Mouse (Mus musculus) CH12.LX (cell line): Measurements from ENCODE around the gene Bcr. TPM values are rescaled to one million over a fixed set of nuclear protein-coding genes. Genes with fewer than 3 reads are reported as not detected.

Source experiments
- DNase-seq: peaks from one replicate; pipeline ENCODE4 v3.0.0-alpha.2; 2013; ENCODE audit errors: extremely low read depth
- H3K27ac ChIP-seq: 2 replicates; pipeline ENCODE4 v1.5.1; 2012; ENCODE audit warnings: low read depth, mild to moderate bottlenecking, control low read depth, moderate library complexity; ENCODE audit not compliant: insufficient read depth
- H3K27me3 ChIP-seq: replicated peaks from 2 replicates; pipeline ENCODE3; 2012; ENCODE audit warnings: inconsistent platforms
- H3K36me3 ChIP-seq, 2 experiments: replicated peaks in 1 of 2; 2 replicates each; pipeline versions ENCODE3 to v1.6.1; 2012; ENCODE audit warnings: inconsistent platforms in 1 of 2, low read length in 1 of 2, mild to moderate bottlenecking in 1 of 2, mixed read lengths in 1 of 2, moderate library complexity in 1 of 2; ENCODE audit not compliant: control insufficient read depth in 1 of 2, insufficient read depth in 1 of 2
- H3K4me1 ChIP-seq, 2 experiments: 2 replicates each; pipeline ENCODE4 v1.6.1; 2012; ENCODE audit warnings: inconsistent platforms in 1 of 2, moderate library complexity in 1 of 2; ENCODE audit not compliant: insufficient read depth in 2 of 2, control insufficient read depth in 1 of 2
- H3K4me2 ChIP-seq: 2 replicates; pipeline ENCODE4 v1.6.1; 2012; ENCODE audit warnings: low read depth, mild to moderate bottlenecking, control low read depth; ENCODE audit not compliant: poor library complexity, insufficient read depth, severe bottlenecking
- H3K4me3 ChIP-seq, 3 experiments: fragments of 150-350 bp in 1 of 3; sonication (generic) in 1 of 3; replicated peaks in 1 of 3; 2 replicates each; pipeline versions ENCODE3 to v1.5.1; 2011 to 2012; ENCODE audit warnings: low read depth in 2 of 3, low read length in 2 of 3, mild to moderate bottlenecking in 2 of 3, moderate library complexity in 2 of 3, control low read depth in 1 of 3, improper control_type of control experiment in 1 of 3, inconsistent platforms in 1 of 3, mixed read lengths in 1 of 3; ENCODE audit not compliant: poor library complexity in 1 of 3
- H3K79me2 ChIP-seq: replicated peaks from 2 replicates; pipeline ENCODE4 v1.6.1; 2012; ENCODE audit warnings: mild to moderate bottlenecking, moderate library complexity; ENCODE audit not compliant: control insufficient read depth, poor library complexity, insufficient read depth, severe bottlenecking; ENCODE audit errors: extremely low read depth
- H3K9ac ChIP-seq: 2 replicates; pipeline ENCODE4 v1.6.1; 2012; ENCODE audit warnings: low read depth, mild to moderate bottlenecking, control low read depth, moderate library complexity; ENCODE audit not compliant: insufficient read depth
- H3K9me3 ChIP-seq: replicated peaks from 2 replicates; pipeline ENCODE3; 2012; ENCODE audit warnings: low read length, inconsistent platforms, mixed read lengths
- BHLHE40 ChIP-seq: IDR thresholded peaks from 2 replicates; pipeline ENCODE4 v1.6.1; 2011; ENCODE audit warnings: mild to moderate bottlenecking, low read depth, low read length, improper control_type of control experiment
- CHD2 ChIP-seq: IDR thresholded peaks from 2 replicates; pipeline ENCODE4 v1.6.1; 2011; ENCODE audit warnings: low read length, improper control_type of control experiment
- CTCF ChIP-seq, 2 experiments: IDR thresholded peaks in 1 of 2; conservative IDR thresholded peaks in 1 of 2; 2 replicates each; pipeline ENCODE4 v1.5.1; 2011 to 2012; ENCODE audit warnings: low read depth in 2 of 2, low read length in 2 of 2, improper control_type of control experiment in 1 of 2, inconsistent platforms in 1 of 2, mild to moderate bottlenecking in 1 of 2, moderate library complexity in 1 of 2
- ELF1 ChIP-seq: IDR thresholded peaks from 2 replicates; pipeline ENCODE4 v1.6.1; 2014; ENCODE audit warnings: low read depth, mild to moderate bottlenecking, inconsistent platforms, low read length, improper control_type of control experiment
- EP300 ChIP-seq: IDR thresholded peaks from 2 replicates; pipeline ENCODE4 v1.6.1; 2011; ENCODE audit warnings: low read length, improper control_type of control experiment
- GABPA ChIP-seq: IDR thresholded peaks from 2 replicates; pipeline ENCODE4 v1.6.1; 2012; ENCODE audit warnings: low read depth, low read length, improper control_type of control experiment, inconsistent platforms; ENCODE audit not compliant: insufficient replicate concordance
- HCFC1 ChIP-seq: IDR thresholded peaks from 2 replicates; pipeline ENCODE4 v1.6.1; 2012; ENCODE audit warnings: low read depth, mild to moderate bottlenecking, inconsistent platforms, low read length, improper control_type of control experiment
- KAT2A ChIP-seq: IDR thresholded peaks from 2 replicates; pipeline ENCODE4 v1.6.1; 2012; ENCODE audit warnings: low read length, improper control_type of control experiment, inconsistent platforms; ENCODE audit not compliant: insufficient replicate concordance
- MAX ChIP-seq: IDR thresholded peaks from 2 replicates; pipeline ENCODE4 v1.6.1; 2011; ENCODE audit warnings: low read length, improper control_type of control experiment
- MXI1 ChIP-seq: IDR thresholded peaks from 2 replicates; pipeline ENCODE4 v1.6.1; 2011; ENCODE audit warnings: mild to moderate bottlenecking, low read depth, low read length, improper control_type of control experiment
- MYC ChIP-seq: IDR thresholded peaks from 2 replicates; pipeline ENCODE4 v1.6.1; 2011; ENCODE audit warnings: low read depth, mild to moderate bottlenecking, improper control_type of control experiment, low read length
- NELFE ChIP-seq: IDR thresholded peaks from 2 replicates; pipeline ENCODE4 v1.6.1; 2011; ENCODE audit warnings: low read depth, low read length, improper control_type of control experiment
- POLR2A ChIP-seq: IDR thresholded peaks from 2 replicates; pipeline ENCODE4 v1.6.1; 2011; ENCODE audit warnings: low read depth, mild to moderate bottlenecking, improper control_type of control experiment, low read length
- POLR2AphosphoS2 ChIP-seq: IDR thresholded peaks from 2 replicates; pipeline ENCODE4 v1.6.1; 2011; ENCODE audit warnings: low read depth, low read length, improper control_type of control experiment
- RAD21 ChIP-seq: IDR thresholded peaks from 2 replicates; pipeline ENCODE4 v1.6.1; 2011; ENCODE audit warnings: low read depth, mild to moderate bottlenecking, low read length, improper control_type of control experiment, moderate library complexity
- TBP ChIP-seq: conservative IDR thresholded peaks from 2 replicates; pipeline ENCODE4 v1.6.1; 2011; ENCODE audit warnings: low read depth, low read length, improper control_type of control experiment
- ZC3H11A ChIP-seq: IDR thresholded peaks from 2 replicates; pipeline ENCODE4 v1.6.1; 2012; ENCODE audit warnings: low read depth, mild to moderate bottlenecking, inconsistent platforms, low read length, improper control_type of control experiment
- ZMIZ1 ChIP-seq: IDR thresholded peaks from 2 replicates; pipeline ENCODE4 v1.6.1; 2012; ENCODE audit warnings: low read depth, mild to moderate bottlenecking, inconsistent platforms, low read length, improper control_type of control experiment
- dilution Hi-C: fragments of 300-500 bp; cut with MboI; formaldehyde crosslinking; loops from 2 replicates; pipeline ENCODE4 v1.14.3; 2020; ENCODE audit warnings: low sequenced_read_pairs; ENCODE audit not compliant: extremely low pct_unique_long_range_greater_than_20kb, extremely low pct_ligation_motif_present
- in situ Hi-C: fragments of 300-500 bp; cut with MboI; formaldehyde crosslinking; loops from 3 replicates; pipeline ENCODE4 v1.14.3; 2019; ENCODE audit warnings: low sequenced_read_pairs, low pct_ligation_motif_present, low pct_unique_long_range_greater_than_20kb, mixed read lengths
- polyA plus RNA-seq: library from polyadenylated mRNA; unstranded; fragments of >175 nt; gene quantifications from 2 replicates; pipeline ENCODE4 v1.2.1, GENCODE M21; 2012; ENCODE audit warnings: low read depth; ENCODE audit not compliant: insufficient read length
- total RNA-seq, 2 experiments: library from RNA; depleted of rRNA; stranded (reverse); fragments of 300-350 nt in 1 of 2; fragments of >200 nt in 1 of 2; gene quantifications; 2 replicates each; pipeline ENCODE4 v1.2.3; 2012 to 2014

Bcr gene
- total and polyA plus RNA-seq, 3 experiments = 4.0 to 22.1 (median 20.0) TPM

DNA sequence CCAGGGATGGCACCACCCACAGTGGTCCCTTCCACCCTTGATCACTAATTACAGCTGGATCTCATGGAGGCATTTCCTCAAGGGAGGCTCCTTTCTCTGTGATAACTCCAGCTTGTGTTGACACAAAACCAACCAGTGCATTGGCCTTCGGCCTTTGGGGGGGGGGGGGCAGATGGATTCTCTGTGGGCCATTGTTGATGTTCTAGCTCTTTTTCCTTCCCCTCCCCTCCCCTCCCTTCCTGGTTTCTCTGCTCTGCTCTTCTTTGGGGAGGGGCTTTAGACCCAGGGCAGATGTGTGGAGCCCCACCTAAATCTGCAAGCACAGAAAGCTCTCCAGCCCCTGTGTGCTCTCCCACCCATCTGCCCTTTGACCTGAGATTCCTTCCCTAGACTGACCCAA is 98.0 kb downstream of the Bcr start:
- no peak for TF ChIP-seq KAT2A
- TF ChIP-seq EP300 = no peak
- no peak for TF ChIP-seq ZC3H11A
- no peak for TF ChIP-seq RAD21
- no peak for TF ChIP-seq MXI1
- no peak for TF ChIP-seq GABPA
- no peak for TF ChIP-seq MAX
- no peak for TF ChIP-seq POLR2AphosphoS2
- Histone ChIP-seq H3K9me3 (peaks cover 12% of the 10 kb centered on the region), H3K4me2 (no peak overlapping the region), H3K27me3 (no peaks in the 10 kb centered on the region), H3K36me3 (peaks cover 52 to 93% of the 10 kb centered on the region in 2 experiments), H3K4me1 (peaks cover 0 to 8% of the 10 kb centered on the region in 2 experiments; a peak in 2 of 4 replicates), H3K4me3 (no peak overlapping the region), H3K9ac (no peak overlapping the region), H3K27ac (no peak overlapping the region), H3K79me2 (no peaks in the 10 kb centered on the region)
- dilution Hi-C loops = no loop called here
- in situ Hi-C loops = loop anchor here (5.0 kb wide), 1 partner anchor 216 kb away; no protein-coding TSS in a partner anchor
- DNase-seq = no peak

DNA sequence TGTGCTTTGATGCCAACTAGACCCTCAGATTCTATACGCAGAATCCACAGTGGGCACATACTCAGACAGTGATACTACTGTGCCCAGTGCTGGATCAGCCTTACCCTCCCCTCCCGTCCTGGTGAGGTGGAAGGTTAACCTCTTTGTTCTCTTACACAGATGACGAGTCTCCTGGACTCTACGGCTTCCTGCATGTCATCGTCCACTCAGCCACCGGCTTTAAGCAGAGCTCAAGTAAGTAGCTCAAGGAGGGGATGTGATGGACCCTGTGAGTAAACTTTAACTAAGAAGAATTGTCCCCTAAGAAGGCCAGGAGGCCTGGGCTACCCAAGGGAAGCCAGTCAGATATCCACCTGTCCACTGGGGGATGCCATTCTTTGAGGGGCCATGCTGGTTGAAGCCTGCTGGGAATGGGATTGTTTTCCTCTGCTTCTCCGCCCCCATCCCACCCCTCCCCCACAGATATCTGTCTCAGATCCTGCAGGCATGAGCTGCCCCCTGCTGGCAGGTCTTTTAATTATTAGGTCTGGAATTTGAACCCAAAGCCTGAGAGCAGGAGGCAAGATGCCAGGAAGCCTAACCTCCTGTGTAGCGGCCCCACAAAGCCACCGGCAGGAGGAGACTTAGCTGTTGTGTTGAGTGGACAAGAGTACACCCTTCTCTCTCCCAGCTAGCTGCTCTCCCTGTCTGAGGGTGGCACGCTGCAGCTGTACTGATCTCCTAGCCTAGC is 99.9 kb downstream of the Bcr start:
- Histone ChIP-seq H3K27ac (no peak overlapping the region), H3K79me2 (no peaks in the 10 kb centered on the region), H3K9ac (no peak overlapping the region), H3K27me3 (no peaks in the 10 kb centered on the region), H3K4me1 (peaks cover 0 to 13% of the 10 kb centered on the region in 2 experiments; a peak in 2 of 4 replicates), H3K36me3 (peaks cover 44 to 95% of the 10 kb centered on the region in 2 experiments), H3K4me3 (no peak overlapping the region), H3K4me2 (no peak overlapping the region), H3K9me3 (peaks cover 18% of the 10 kb centered on the region)
- DNase-seq = no peak
- TF ChIP-seq BHLHE40 (no peak), CHD2 (no peak), ELF1 (no peak), MAX (no peak), POLR2A (no peak), CTCF (conservative IDR thresholded peaks at IDR 0.05 in 1 of 2, IDR thresholded peaks at IDR 0.05 in 1 of 2; ENCODE audit: low read depth in 2 of 2, low read length in 2 of 2) (peak in 1 of 2 experiments; percentile 49; a peak in 2 of 4 replicates), ZMIZ1 (no peak), TBP (no peak), MYC (no peak), RAD21 (peak; percentile 17), HCFC1 (no peak), NELFE (no peak)
- dilution Hi-C loops = no loop called here
- in situ Hi-C loops = no loop called here
